Mouse (Mus musculus): ENCODE data around the gene Adamts4. TPM values are rescaled to one million over a fixed set of nuclear protein-coding genes. Genes with fewer than 3 reads are reported as not detected.
"Not testable (repeated sequence)": the region's sequence is repeated elsewhere in the genome, so short reads cannot be mapped to it uniquely, and the experiment has no call there.

The Adamts4 gene
- polyA plus RNA-seq, 1 experiment = not detected

DNA sequence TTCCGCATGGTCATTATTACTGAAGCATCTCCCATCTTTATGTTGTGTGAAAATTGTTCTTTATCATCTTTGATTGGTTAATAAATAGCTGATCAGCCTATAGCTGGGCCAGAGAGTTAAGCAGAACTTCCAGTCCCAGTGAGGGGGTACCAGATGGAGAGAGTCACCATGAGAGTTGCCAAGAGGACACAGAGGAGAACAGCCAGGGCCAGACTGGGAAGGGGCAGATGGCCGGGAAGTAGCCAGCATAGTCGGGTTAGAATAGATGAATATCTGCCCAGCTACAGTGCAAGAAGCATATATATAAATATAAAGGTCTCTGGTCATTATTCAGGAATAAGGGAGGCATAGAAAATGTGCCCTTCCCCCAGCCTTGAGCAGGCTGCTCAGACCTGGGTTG lies 48.0 kb downstream of the Adamts4 start:
- WGBS = 72% methylated on average over 3 of the region's 3 CpGs
- Histone ChIP-seq H3K27ac (ENCODE audit: insufficient read depth, low read depth, low read length) (no peak overlapping the region), H3K4me3 (ENCODE audit: insufficient read depth, low read depth, low read length) (no peak overlapping the region), H3K4me1 (ENCODE audit: control insufficient read depth, insufficient read depth, low read length) (no peaks in the 10 kb centered on the region)
- TF ChIP-seq POLR2A (IDR thresholded peaks at IDR 0.05; ENCODE audit: insufficient read depth, low read depth, low read length) (no peak), CTCF (IDR thresholded peaks at IDR 0.05; ENCODE audit: insufficient read depth, low read depth, low read length) (no peak)

DNA sequence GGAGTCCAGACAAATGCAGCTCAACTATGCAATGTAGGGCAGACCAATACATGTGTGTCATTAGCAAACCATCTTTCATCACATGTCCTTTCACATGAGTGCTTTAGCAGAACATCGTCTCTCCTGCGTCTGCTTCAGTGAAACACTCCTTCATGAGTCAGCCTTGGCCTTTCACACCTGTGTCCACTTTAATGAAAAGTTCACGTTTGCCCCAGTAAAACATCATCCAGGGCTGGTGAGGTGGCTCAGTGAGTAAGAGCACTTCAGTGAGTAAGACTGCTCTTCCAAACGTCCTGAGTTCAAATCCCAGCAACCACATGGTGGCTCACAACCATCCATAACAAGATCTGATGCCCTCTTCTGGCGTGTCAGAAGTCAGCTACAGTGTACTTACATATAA lies 55.9 kb downstream of the Adamts4 start:
- not testable (repeated sequence) for H3K27ac ChIP-seq (ENCODE audit: insufficient read depth, low read depth, low read length); H3K4me3 ChIP-seq (ENCODE audit: insufficient read depth, low read depth, low read length); H3K4me1 ChIP-seq (ENCODE audit: control insufficient read depth, insufficient read depth, low read length)
- 66% methylated on average over 5 of the region's 5 CpGs for WGBS

- no peak for TF ChIP-seq CTCF (IDR thresholded peaks at IDR 0.05; ENCODE audit: insufficient read depth, low read depth, low read length)
- no peak for TF ChIP-seq POLR2A (IDR thresholded peaks at IDR 0.05; ENCODE audit: insufficient read depth, low read depth, low read length)
- Histone ChIP-seq H3K4me3 (ENCODE audit: insufficient read depth, low read depth, low read length) (no peak overlapping the region), H3K4me1 (ENCODE audit: control insufficient read depth, insufficient read depth, low read length) (no peaks in the 10 kb centered on the region), H3K27ac (ENCODE audit: insufficient read depth, low read depth, low read length) (no peak overlapping the region)
- 45% methylated on average over 2 of the region's 2 CpGs for WGBS
These were observed 59.1 kb downstream of the Adamts4 start for GRCm38 (mm10) chr1:171309321-171309720.

Other genes with a start within 250 kb of the Adamts4 start
- not detected in 2 replicates for gene Fcgr4, start 231.5 kb upstream of the Adamts4 start, polyA plus RNA-seq (2012; ENCODE audit: insufficient read depth, insufficient read length, low replicate concordance, missing spikeins)
- gene Fcgr3, start 185.5 kb upstream of the Adamts4 start, polyA plus RNA-seq (2012; ENCODE audit: insufficient read depth, insufficient read length, low replicate concordance, missing spikeins) = not detected in 2 replicates
- gene Cfap126, start 136.5 kb upstream of the Adamts4 start, polyA plus RNA-seq (2012; ENCODE audit: insufficient read depth, insufficient read length, low replicate concordance, missing spikeins) = not detected in 2 replicates
- gene Sdhc, start 99.8 kb upstream of the Adamts4 start, polyA plus RNA-seq (2012; ENCODE audit: insufficient read depth, insufficient read length, low replicate concordance, missing spikeins) = not detected in 2 replicates
- gene Mpz, start 99.7 kb upstream of the Adamts4 start, polyA plus RNA-seq (2012; ENCODE audit: insufficient read depth, insufficient read length, low replicate concordance, missing spikeins) = not detected in 2 replicates
- gene Pcp4l1, start 54.2 kb upstream of the Adamts4 start, polyA plus RNA-seq (2012; ENCODE audit: insufficient read depth, insufficient read length, low replicate concordance, missing spikeins) = 326 and 491 TPM in 2 replicates
- gene Nr1i3, start 36.5 kb upstream of the Adamts4 start, polyA plus RNA-seq (2012; ENCODE audit: insufficient read depth, insufficient read length, low replicate concordance, missing spikeins) = not detected in 2 replicates
- not detected in 2 replicates for gene Tomm40l, start 27.9 kb upstream of the Adamts4 start, polyA plus RNA-seq (2012; ENCODE audit: insufficient read depth, insufficient read length, low replicate concordance, missing spikeins)
- gene Apoa2, start 25.4 kb upstream of the Adamts4 start, polyA plus RNA-seq (2012; ENCODE audit: insufficient read depth, insufficient read length, low replicate concordance, missing spikeins) = not detected in 2 replicates
- not detected in 2 replicates for gene Fcer1g, start 16.1 kb upstream of the Adamts4 start, polyA plus RNA-seq (2012; ENCODE audit: insufficient read depth, insufficient read length, low replicate concordance, missing spikeins)
- 704 TPM in 1 of 2 replicates, not detected in the other for gene Ndufs2, start 967 bp downstream of the Adamts4 start, polyA plus RNA-seq (2012; ENCODE audit: insufficient read depth, insufficient read length, low replicate concordance, missing spikeins)
- gene B4galt3, start 19.9 kb downstream of the Adamts4 start, polyA plus RNA-seq (2012; ENCODE audit: insufficient read depth, insufficient read length, low replicate concordance, missing spikeins) = not detected in 2 replicates
- gene Ppox, start 30.8 kb downstream of the Adamts4 start, polyA plus RNA-seq (2012; ENCODE audit: insufficient read depth, insufficient read length, low replicate concordance, missing spikeins) = not detected in 2 replicates
- not detected in 2 replicates for gene Usp21, start 37.6 kb downstream of the Adamts4 start, polyA plus RNA-seq (2012; ENCODE audit: insufficient read depth, insufficient read length, low replicate concordance, missing spikeins)
- gene Ufc1, start 44.6 kb downstream of the Adamts4 start, polyA plus RNA-seq (2012; ENCODE audit: insufficient read depth, insufficient read length, low replicate concordance, missing spikeins) = not detected in 2 replicates
- not detected in 2 replicates for gene Dedd, start 78.7 kb downstream of the Adamts4 start, polyA plus RNA-seq (2012; ENCODE audit: insufficient read depth, insufficient read length, low replicate concordance, missing spikeins)
- gene Nit1, start 95.2 kb downstream of the Adamts4 start, polyA plus RNA-seq (2012; ENCODE audit: insufficient read depth, insufficient read length, low replicate concordance, missing spikeins) = not detected in 2 replicates
- gene Pfdn2, start 95.2 kb downstream of the Adamts4 start, polyA plus RNA-seq (2012; ENCODE audit: insufficient read depth, insufficient read length, low replicate concordance, missing spikeins) = not detected in 2 replicates
- gene Klhdc9, start 110.4 kb downstream of the Adamts4 start, polyA plus RNA-seq (2012; ENCODE audit: insufficient read depth, insufficient read length, low replicate concordance, missing spikeins) = not detected in 2 replicates
- not detected in 2 replicates for gene Nectin4, start 119.7 kb downstream of the Adamts4 start, polyA plus RNA-seq (2012; ENCODE audit: insufficient read depth, insufficient read length, low replicate concordance, missing spikeins)
- gene Arhgap30, start 138.5 kb downstream of the Adamts4 start, polyA plus RNA-seq (2012; ENCODE audit: insufficient read depth, insufficient read length, low replicate concordance, missing spikeins) = 90.1 and 98.6 TPM in 2 replicates
- gene Usf1, start 160.9 kb downstream of the Adamts4 start, polyA plus RNA-seq (2012; ENCODE audit: insufficient read depth, insufficient read length, low replicate concordance, missing spikeins) = not detected in 2 replicates
- not detected in 2 replicates for gene Tstd1, start 168.5 kb downstream of the Adamts4 start, polyA plus RNA-seq (2012; ENCODE audit: insufficient read depth, insufficient read length, low replicate concordance, missing spikeins)
- gene F11r, start 187.1 kb downstream of the Adamts4 start, polyA plus RNA-seq (2012; ENCODE audit: insufficient read depth, insufficient read length, low replicate concordance, missing spikeins) = not detected in 2 replicates